Mouse (Mus musculus): ENCODE results near the gene Mrgprh.

DNA sequence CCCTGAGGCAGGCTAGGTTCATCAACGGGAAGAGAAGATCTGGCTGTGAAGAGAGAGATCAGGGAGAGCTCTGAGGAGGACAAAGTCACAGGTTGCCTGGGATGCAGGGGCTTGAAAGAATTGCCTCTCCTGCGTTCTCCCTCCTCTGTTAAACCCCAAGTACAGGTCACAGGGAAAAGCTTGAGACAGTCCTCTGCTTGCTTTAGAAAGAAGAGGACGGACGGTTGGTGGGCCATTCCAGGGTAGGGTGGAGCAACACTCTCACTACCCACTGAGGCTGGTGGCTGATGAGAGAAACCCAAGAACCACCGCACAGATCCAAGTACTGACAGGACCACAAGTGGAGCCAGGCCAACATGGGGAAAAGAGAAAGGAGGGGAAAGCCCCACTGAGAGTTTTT, at the start of gene Mrgprh:
- no peak for TF ChIP-seq ZNF384 (IDR thresholded peaks at IDR 0.05; ENCODE audit: low read depth, low read length)
- no peak for TF ChIP-seq CHD2 (IDR thresholded peaks at IDR 0.05; ENCODE audit: low read depth, low read length)
- no peak for TF ChIP-seq ZC3H11A (IDR thresholded peaks at IDR 0.05; ENCODE audit: borderline replicate concordance, low read depth, low read length)
